Mouse (Mus musculus) neural tube, embryonic 12.5 days (tissue): ENCODE results near the gene Mbl1. TPM values are rescaled to one million over a fixed set of nuclear protein-coding genes. Genes with fewer than 3 reads are reported as not detected.

Experiments used
- ATAC-seq: fragments of 200-750 bp; cut with Nextera tagmentation; 2 replicates; pipeline ENCODE4 v1.8.0; 2017; ENCODE audit warnings: low read depth, mild to moderate bottlenecking, moderate TSS enrichment, moderate library complexity; ENCODE audit not compliant: low FRiP score
- H3K27ac ChIP-seq: fragments of 300-500 bp; sonication (generic); 2 replicates; pipeline ENCODE4 v1.5.1; 2016
- H3K27me3 ChIP-seq: fragments of 300-500 bp; sonication (generic); replicated peaks from 2 replicates; pipeline ENCODE4 v1.6.1; 2016; ENCODE audit warnings: mild to moderate bottlenecking
- H3K36me3 ChIP-seq: fragments of 300-500 bp; sonication (generic); 2 replicates; pipeline ENCODE4 v1.6.1; 2016; ENCODE audit warnings: mild to moderate bottlenecking
- H3K4me1 ChIP-seq: fragments of 300-500 bp; sonication (generic); 2 replicates; pipeline ENCODE4 v1.6.1; 2016
- H3K4me2 ChIP-seq: fragments of 300-500 bp; sonication (generic); replicated peaks from 2 replicates; pipeline ENCODE4 v1.6.1; 2016; ENCODE audit warnings: mild to moderate bottlenecking
- H3K4me3 ChIP-seq: fragments of 300-500 bp; sonication (generic); 2 replicates; pipeline ENCODE4 v1.5.1; 2016
- H3K9ac ChIP-seq: fragments of 300-500 bp; sonication (generic); 2 replicates; pipeline ENCODE4 v1.6.1; 2016; ENCODE audit warnings: mild to moderate bottlenecking
- H3K9me3 ChIP-seq: fragments of 300-500 bp; sonication (generic); 2 replicates; pipeline ENCODE4 v1.6.1; 2016; ENCODE audit warnings: mild to moderate bottlenecking
- WGBS: fragments of 180-500 bp; shearing (Covaris S2); methylation state at CpG from one replicate; pipeline ENCODE4 v1.1.7; 2016; 5-methylcytosine and 5-hydroxymethylcytosine counted together
- polyA plus RNA-seq: library from polyadenylated mRNA; unstranded; fragments of >200 nt; fragmentation: Nextera tagmentation; extraction: Ambion mirVana; gene quantifications from 2 replicates; pipeline ENCODE4 v1.2.1, GENCODE M21; 2016

The Mbl1 gene
- polyA plus RNA-seq, 1 experiment from 2014 or later: not detected

DNA sequence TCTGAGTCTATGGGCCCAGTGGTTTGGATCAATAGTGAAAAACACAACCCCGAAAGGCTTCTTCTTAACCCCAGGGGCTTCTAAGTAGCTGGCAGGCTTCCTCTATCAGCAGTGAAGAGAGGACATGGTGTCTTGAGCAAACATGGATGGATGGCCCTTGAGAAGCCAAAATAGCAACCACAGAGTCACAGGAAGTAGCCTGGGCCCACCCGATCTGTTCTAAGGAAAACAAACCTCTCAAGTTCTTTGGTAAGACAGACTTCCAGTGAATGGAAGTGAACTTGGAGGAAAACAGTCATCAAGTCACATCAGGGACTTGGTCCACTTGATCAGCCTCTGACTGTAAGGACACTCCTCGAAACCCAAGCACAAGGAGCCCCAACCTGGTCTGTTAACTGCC lies 4.3 kb upstream of the Mbl1 start:
- no peaks in the 10 kb centered on the region for H3K9me3 ChIP-seq

GRCm38 (mm10) chr14:41147356-41147755 lies 3.9 kb upstream of the Mbl1 start:
- 84% methylated on average over 2 of the region's 2 CpGs for WGBS
- no peaks in the 10 kb centered on the region for H3K36me3 ChIP-seq
- H3K27me3 ChIP-seq: no peaks in the 10 kb centered on the region
- H3K9me3 ChIP-seq: no peaks in the 10 kb centered on the region
- no peak overlapping the region for H3K27ac ChIP-seq
- H3K4me1 ChIP-seq: no peaks in the 10 kb centered on the region
- no peak for ATAC-seq
- no peak overlapping the region for H3K9ac ChIP-seq
- no peak overlapping the region for H3K4me3 ChIP-seq
- H3K4me2 ChIP-seq: no peak overlapping the region

More for the DNA sequence above, 4.3 kb upstream of the Mbl1 start:
- WGBS: 85% methylated on average over 3 of the region's 3 CpGs
- H3K9ac ChIP-seq: no peak overlapping the region
- no peak overlapping the region for H3K4me2 ChIP-seq
- no peak overlapping the region for H3K4me3 ChIP-seq
- no peaks in the 10 kb centered on the region for H3K27me3 ChIP-seq
- H3K4me1 ChIP-seq: no peaks in the 10 kb centered on the region
- no peaks in the 10 kb centered on the region for H3K36me3 ChIP-seq
- H3K27ac ChIP-seq: no peak overlapping the region
- ATAC-seq: no peak

- H3K4me2 ChIP-seq: no peak overlapping the region
- WGBS: 87% methylated on average over 4 of the region's 4 CpGs
- ATAC-seq: no peak
- no peak overlapping the region for H3K9ac ChIP-seq
- H3K27me3 ChIP-seq: no peaks in the 10 kb centered on the region
- H3K36me3 ChIP-seq: no peaks in the 10 kb centered on the region
- H3K27ac ChIP-seq: no peak overlapping the region
- no peaks in the 10 kb centered on the region for H3K9me3 ChIP-seq
- no peak overlapping the region for H3K4me3 ChIP-seq
- H3K4me1 ChIP-seq: no peaks in the 10 kb centered on the region
Observed at GRCm38 (mm10) chr14:41160076-41160475, 8.8 kb downstream of the Mbl1 start.

- Histone ChIP-seq H3K4me2 (no peak overlapping the region), H3K27me3 (no peaks in the 10 kb centered on the region), H3K27ac (no peak overlapping the region), H3K9ac (no peak overlapping the region), H3K9me3 (no peaks in the 10 kb centered on the region), H3K4me3 (no peak overlapping the region), H3K4me1 (no peaks in the 10 kb centered on the region), H3K36me3 (no peaks in the 10 kb centered on the region)
- 50% methylated on average over 1 of the region's 1 CpGs for WGBS
- no peak for ATAC-seq
Observed at GRCm38 (mm10) chr14:41160743-41161142, 9.5 kb downstream of the Mbl1 start.

GRCm38 (mm10) chr14:41162663-41163062 lies 11.4 kb downstream of the Mbl1 start:
- Histone ChIP-seq H3K27ac (no peak overlapping the region), H3K4me2 (no peak overlapping the region), H3K27me3 (no peaks in the 10 kb centered on the region), H3K4me3 (no peak overlapping the region), H3K9me3 (no peaks in the 10 kb centered on the region), H3K9ac (no peak overlapping the region), H3K4me1 (no peaks in the 10 kb centered on the region), H3K36me3 (no peaks in the 10 kb centered on the region)
- 34% methylated on average over 2 of the region's 2 CpGs for WGBS
- ATAC-seq: no peak

GRCm38 (mm10) chr14:41167278-41167677 lies 16.0 kb downstream of the Mbl1 start:
- WGBS: 74% methylated on average over 5 of the region's 5 CpGs

DNA sequence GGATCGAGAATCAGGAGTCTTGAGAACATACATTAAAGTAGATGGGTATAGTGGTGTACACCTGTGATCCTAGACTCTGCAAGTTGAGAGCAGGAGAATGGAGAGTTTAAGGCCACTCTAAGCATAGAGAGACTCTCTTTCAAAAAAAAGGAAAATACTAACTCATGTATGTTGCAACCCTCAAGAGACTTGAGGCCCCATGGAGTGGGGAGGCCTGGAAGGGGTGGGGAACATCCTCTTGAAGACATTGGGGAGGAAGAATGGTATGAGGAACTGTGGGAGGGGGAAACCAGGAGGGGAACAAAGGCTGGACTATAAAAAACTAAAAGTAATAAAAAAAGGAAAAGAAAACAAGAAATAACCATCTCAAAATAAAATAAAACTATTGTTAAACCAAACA lies 17.3 kb downstream of the Mbl1 start:
- Histone ChIP-seq H3K9me3 (no peaks in the 10 kb centered on the region), H3K4me2 (no peak overlapping the region), H3K4me3 (no peak overlapping the region), H3K27ac (no peak overlapping the region), H3K27me3 (no peaks in the 10 kb centered on the region), H3K36me3 (no peaks in the 10 kb centered on the region), H3K4me1 (no peaks in the 10 kb centered on the region), H3K9ac (no peak overlapping the region)
- 90% methylated on average over 1 of the region's 1 CpGs for WGBS
- ATAC-seq: no peak

More at GRCm38 (mm10) chr14:41167278-41167677, 16.0 kb downstream of the Mbl1 start:
- Histone ChIP-seq H3K36me3 (no peaks in the 10 kb centered on the region), H3K4me1 (no peaks in the 10 kb centered on the region), H3K27me3 (no peaks in the 10 kb centered on the region), H3K9ac (no peak overlapping the region), H3K27ac (no peak overlapping the region), H3K9me3 (no peaks in the 10 kb centered on the region), H3K4me3 (no peak overlapping the region), H3K4me2 (no peak overlapping the region)
- no peak for ATAC-seq

DNA sequence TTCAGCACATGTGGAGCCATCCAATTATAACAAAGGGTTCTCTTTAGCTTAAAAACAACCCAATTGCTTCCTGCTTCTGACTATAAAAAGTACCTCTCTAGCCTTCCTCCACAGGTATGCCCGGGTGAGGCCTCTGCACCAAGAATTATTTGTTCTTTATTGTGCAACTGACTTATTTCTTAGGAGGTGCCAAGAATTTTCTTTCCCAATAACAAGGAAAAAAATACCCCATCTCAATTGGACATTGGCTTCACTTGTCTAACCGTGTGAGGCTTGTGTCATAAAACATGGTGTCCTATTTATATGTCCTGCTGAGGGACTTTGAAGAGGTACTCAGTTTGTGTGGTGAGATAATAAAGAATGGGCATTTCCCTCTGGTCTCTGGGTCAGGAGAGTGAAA lies 19.3 kb downstream of the Mbl1 start:
- Histone ChIP-seq H3K9me3 (no peaks in the 10 kb centered on the region), H3K4me3 (no peak overlapping the region), H3K4me1 (no peaks in the 10 kb centered on the region), H3K27me3 (no peaks in the 10 kb centered on the region), H3K9ac (no peak overlapping the region), H3K36me3 (no peaks in the 10 kb centered on the region), H3K4me2 (no peak overlapping the region), H3K27ac (no peak overlapping the region)
- no peak for ATAC-seq
- 81% methylated on average over 2 of the region's 2 CpGs for WGBS

GRCm38 (mm10) chr14:41174802-41175201 lies 23.5 kb downstream of the Mbl1 start:
- Histone ChIP-seq H3K4me3 (no peak overlapping the region), H3K9ac (no peak overlapping the region), H3K9me3 (no peaks in the 10 kb centered on the region), H3K4me1 (no peaks in the 10 kb centered on the region), H3K27ac (no peak overlapping the region), H3K4me2 (no peak overlapping the region), H3K27me3 (no peaks in the 10 kb centered on the region), H3K36me3 (no peaks in the 10 kb centered on the region)
- WGBS: 78% methylated on average over 1 of the region's 1 CpGs
- no peak for ATAC-seq

DNA sequence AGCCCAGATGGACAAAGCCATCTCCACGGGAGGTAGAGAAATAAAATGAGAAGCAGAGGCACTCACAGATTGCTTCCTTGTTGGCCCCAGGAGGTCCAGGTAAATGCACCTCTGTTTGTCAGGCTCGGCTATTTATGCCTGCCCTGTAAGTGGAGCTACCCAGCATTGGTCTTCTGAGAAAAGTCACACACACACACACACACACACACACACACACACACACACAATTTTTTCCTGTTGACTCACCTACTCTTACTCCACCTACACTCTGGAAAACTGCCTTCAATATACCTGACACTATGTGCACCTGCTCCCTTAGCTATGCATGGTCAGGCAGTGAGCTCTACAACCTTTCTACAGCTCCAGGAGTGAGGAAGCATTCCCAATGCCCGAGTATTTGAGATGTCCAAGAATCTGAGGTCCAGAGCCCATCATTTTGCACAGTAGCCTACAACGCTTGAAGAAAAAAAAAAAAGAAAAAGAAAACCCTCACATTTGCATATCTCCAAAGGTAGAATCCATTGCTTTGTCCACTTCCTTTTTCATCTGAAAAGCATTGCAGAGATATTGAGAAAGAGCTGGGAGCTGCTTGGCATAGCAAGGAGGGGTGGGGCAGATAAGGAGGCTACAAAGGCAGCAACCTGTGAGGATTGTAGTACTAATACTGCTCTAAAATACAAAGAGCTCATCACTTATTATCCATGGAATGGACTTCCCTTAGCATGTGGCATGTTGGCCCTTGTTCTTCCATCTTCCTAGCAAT lies 34.0 kb downstream of the Mbl1 start, which contains the start of gene Sftpd:
Gene Sftpd (minus strand): TSS at position 91 of the 763 bp plus-strand sequence.
- ATAC-seq: no peak
- H3K4me3 ChIP-seq: no peak within 1 kb of the TSS
- 83% methylated on average over 4 of the region's 4 CpGs for WGBS

GRCm38 (mm10) chr14:41189496-41189895 lies 38.2 kb downstream of the Mbl1 start:
- Histone ChIP-seq H3K4me1 (no peaks in the 10 kb centered on the region), H3K9ac (no peak overlapping the region), H3K27ac (no peak overlapping the region), H3K4me2 (no peak overlapping the region), H3K4me3 (no peak overlapping the region), H3K36me3 (no peaks in the 10 kb centered on the region), H3K9me3 (no peaks in the 10 kb centered on the region), H3K27me3 (no peaks in the 10 kb centered on the region)
- 65% methylated on average over 2 of the region's 2 CpGs for WGBS
- no peak for ATAC-seq

More for the DNA sequence above, 34.0 kb downstream of the Mbl1 start, which contains the start of gene Sftpd:
- no peak within 1 kb of the TSS for H3K27ac ChIP-seq
- no peaks in the 10 kb centered on the region for H3K27me3 ChIP-seq
- no peak within 1 kb of the TSS for H3K4me2 ChIP-seq
- no peaks in the 10 kb centered on the region for H3K36me3 ChIP-seq
- H3K9ac ChIP-seq: no peak within 1 kb of the TSS
- no peaks in the 10 kb centered on the region for H3K4me1 ChIP-seq
- no peaks in the 10 kb centered on the region for H3K9me3 ChIP-seq

- no peak overlapping the region for H3K27ac ChIP-seq
- H3K9ac ChIP-seq: no peak overlapping the region
- no peaks in the 10 kb centered on the region for H3K27me3 ChIP-seq
- no peak for ATAC-seq
- no peak overlapping the region for H3K4me2 ChIP-seq
- WGBS: 58% methylated on average over 6 of the region's 6 CpGs
- H3K4me3 ChIP-seq: no peak overlapping the region
- H3K9me3 ChIP-seq: no peaks in the 10 kb centered on the region
- H3K36me3 ChIP-seq: no peaks in the 10 kb centered on the region
- H3K4me1 ChIP-seq: no peaks in the 10 kb centered on the region
Observed at GRCm38 (mm10) chr14:41198037-41198730, 46.9 kb downstream of the Mbl1 start.
